Mouse (Mus musculus): ENCODE data around the gene Rgs6. TPM values are rescaled to one million over a fixed set of nuclear protein-coding genes. Genes with fewer than 3 reads are reported as not detected.

The Rgs6 gene
- total RNA-seq, 2 experiments from 2014 or later, result 85.6 to 95.8 TPM

- DNase-seq (ENCODE audit: extremely low spot score in 1 of 2, low spot score in 2 of 2), result no peak
- intact Hi-C loops (cut with DNase I), result no loop called here
Observed at GRCm38 (mm10) chr12:82920146-82920545, 332.1 kb downstream of the Rgs6 start.

DNA sequence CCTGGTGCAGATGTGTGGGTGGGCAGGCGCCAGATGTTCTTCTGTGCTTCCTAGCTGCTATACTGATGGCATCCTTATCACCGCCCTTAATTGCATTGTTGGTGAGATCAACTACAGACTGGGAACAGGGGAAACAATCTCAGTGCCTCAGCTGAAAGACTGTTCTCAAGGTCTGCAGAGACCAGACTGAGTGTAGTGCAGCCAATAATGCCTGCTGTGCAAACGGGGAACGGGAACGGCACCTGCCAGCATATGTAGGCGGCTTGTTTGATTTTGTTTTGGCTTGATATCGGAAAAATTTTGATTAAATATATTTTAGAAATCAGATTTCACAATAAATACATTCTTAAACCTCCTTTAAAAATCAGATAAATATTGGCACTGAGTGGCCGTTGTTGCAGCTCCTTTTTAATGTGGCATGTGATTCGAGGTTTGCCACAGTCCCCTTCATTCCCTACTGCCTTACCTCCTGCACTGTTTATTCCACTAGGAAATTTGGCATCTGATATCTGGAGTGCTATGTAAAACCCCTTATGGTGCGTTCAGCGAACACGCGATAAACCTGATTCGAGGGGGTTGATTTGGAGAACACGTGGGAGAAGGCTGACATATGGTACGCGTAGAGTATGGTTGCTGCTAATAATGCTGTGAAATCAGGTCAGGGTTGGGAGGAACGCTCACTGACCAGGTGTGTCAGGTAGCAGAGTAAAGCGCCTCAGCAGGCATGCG is 333.4 kb downstream of the Rgs6 start:
- intact Hi-C loops (cut with DNase I), result no loop called here
- no peak for DNase-seq (ENCODE audit: extremely low spot score in 1 of 2, low spot score in 2 of 2)

DNA sequence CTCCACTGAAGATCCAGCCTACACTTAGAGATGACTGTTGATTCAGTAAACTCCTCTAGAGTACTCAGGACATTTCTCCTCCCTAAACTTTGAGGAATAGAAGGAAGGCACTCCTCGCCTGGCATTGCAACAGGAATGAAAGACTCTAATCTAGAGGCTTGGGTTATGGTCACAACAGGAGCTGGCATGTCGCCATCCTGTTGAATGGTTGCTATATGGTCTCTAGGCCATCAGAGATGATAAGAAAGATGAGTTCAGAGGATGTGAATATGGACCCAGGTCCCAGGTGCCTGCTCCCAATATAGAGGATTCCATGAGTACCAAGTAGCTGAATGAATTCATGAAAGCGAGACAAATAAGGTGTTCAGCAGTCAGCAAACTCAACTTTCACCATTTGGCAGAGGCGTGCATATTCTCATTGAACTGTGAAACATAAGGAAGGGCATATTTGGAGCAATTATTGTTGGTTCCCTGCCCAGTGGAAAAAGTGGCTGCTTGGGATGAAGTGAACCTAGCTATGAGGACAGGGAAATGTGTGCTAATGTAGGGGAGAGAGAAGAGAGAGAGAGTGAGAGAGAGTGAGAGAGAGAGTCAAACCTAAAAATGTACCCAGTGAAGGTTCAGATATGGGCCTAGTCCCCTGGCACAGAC is 334.9 kb downstream of the Rgs6 start:
- DNase-seq (ENCODE audit: extremely low spot score in 1 of 2, low spot score in 2 of 2), result no peak
- intact Hi-C loops (cut with DNase I), result no loop called here

- intact Hi-C loops (cut with DNase I), result no loop called here
Observed at GRCm38 (mm10) chr12:82932706-82933461, 344.8 kb downstream of the Rgs6 start.

GRCm38 (mm10) chr12:82935121-82935762 is 347.1 kb downstream of the Rgs6 start:
- DNase-seq (ENCODE audit: extremely low spot score in 1 of 2, low spot score in 2 of 2), result no peak
- intact Hi-C loops (cut with DNase I), result no loop called here

More at GRCm38 (mm10) chr12:82932706-82933461, 344.8 kb downstream of the Rgs6 start:
- peak; percentile 28 to 59 for DNase-seq (ENCODE audit: extremely low spot score in 1 of 2, low spot score in 2 of 2)

GRCm38 (mm10) chr12:82935767-82936166 is 347.7 kb downstream of the Rgs6 start:
- no peak for DNase-seq (ENCODE audit: extremely low spot score in 1 of 2, low spot score in 2 of 2)
- intact Hi-C loops (cut with DNase I), result no loop called here

- intact Hi-C loops (cut with DNase I), result no loop called here
- no peak for DNase-seq (ENCODE audit: extremely low spot score in 1 of 2, low spot score in 2 of 2)
Observed at GRCm38 (mm10) chr12:82940461-82940860, 352.4 kb downstream of the Rgs6 start.

- DNase-seq (ENCODE audit: extremely low spot score in 1 of 2, low spot score in 2 of 2), result peak; percentile 73 to 82
- intact Hi-C loops (cut with DNase I), result loop anchor here (1.0 to 5.0 kb wide), 2 partner anchors 329 to 449 kb away; no protein-coding TSS in a partner anchor
Observed at GRCm38 (mm10) chr12:82946507-82946906, 358.4 kb downstream of the Rgs6 start.

- intact Hi-C loops (cut with DNase I), result no loop called here
Observed at GRCm38 (mm10) chr12:82961111-82961510, 373.0 kb downstream of the Rgs6 start.

GRCm38 (mm10) chr12:82961852-82962251 is 373.8 kb downstream of the Rgs6 start:
- no peak for DNase-seq (ENCODE audit: extremely low spot score in 1 of 2, low spot score in 2 of 2)
- intact Hi-C loops (cut with DNase I), result no loop called here

More at GRCm38 (mm10) chr12:82961111-82961510, 373.0 kb downstream of the Rgs6 start:
- DNase-seq (ENCODE audit: extremely low spot score in 1 of 2, low spot score in 2 of 2), result no peak

GRCm38 (mm10) chr12:82970521-82971105 is 382.5 kb downstream of the Rgs6 start:
- intact Hi-C loops (cut with DNase I), result no loop called here
- peak in 1 of 2 experiments; percentile 29 for DNase-seq (ENCODE audit: extremely low spot score in 1 of 2, low spot score in 2 of 2)

GRCm38 (mm10) chr12:82971176-82971575 is 383.1 kb downstream of the Rgs6 start:
- peak in 1 of 2 experiments; percentile 42 for DNase-seq (ENCODE audit: extremely low spot score in 1 of 2, low spot score in 2 of 2)
- intact Hi-C loops (cut with DNase I), result no loop called here

DNA sequence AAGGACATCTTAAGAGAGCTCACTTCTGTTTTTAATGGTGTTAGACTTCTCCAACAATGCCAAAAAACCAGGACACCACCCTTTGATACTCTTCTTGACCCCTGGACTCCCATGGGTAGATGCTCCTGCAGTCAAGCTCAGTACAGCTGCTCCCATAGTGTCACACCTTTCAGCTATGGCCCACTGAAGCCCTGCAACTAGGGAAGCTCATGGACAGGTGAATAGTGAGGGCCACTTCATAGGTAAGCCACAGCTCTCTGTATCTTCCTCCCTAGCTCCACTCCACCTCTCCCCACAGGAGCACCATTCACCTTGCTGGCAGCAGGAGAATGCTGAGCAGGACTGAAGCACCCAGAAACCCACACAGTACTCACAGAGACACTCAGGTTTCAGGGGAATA is 384.6 kb downstream of the Rgs6 start:
- intact Hi-C loops (cut with DNase I), result no loop called here
- DNase-seq (ENCODE audit: extremely low spot score in 1 of 2, low spot score in 2 of 2), result no peak

- DNase-seq (ENCODE audit: extremely low spot score in 1 of 2, low spot score in 2 of 2), result no peak
- intact Hi-C loops (cut with DNase I), result no loop called here
Observed at GRCm38 (mm10) chr12:82973771-82974170, 385.7 kb downstream of the Rgs6 start.

GRCm38 (mm10) chr12:82978275-82978674 is 390.2 kb downstream of the Rgs6 start:
- no peak for DNase-seq (ENCODE audit: extremely low spot score in 1 of 2, low spot score in 2 of 2)
- intact Hi-C loops (cut with DNase I), result no loop called here

GRCm38 (mm10) chr12:82982716-82983115 is 394.6 kb downstream of the Rgs6 start:
- DNase-seq (ENCODE audit: extremely low spot score in 1 of 2, low spot score in 2 of 2), result no peak
- intact Hi-C loops (cut with DNase I), result no loop called here

DNA sequence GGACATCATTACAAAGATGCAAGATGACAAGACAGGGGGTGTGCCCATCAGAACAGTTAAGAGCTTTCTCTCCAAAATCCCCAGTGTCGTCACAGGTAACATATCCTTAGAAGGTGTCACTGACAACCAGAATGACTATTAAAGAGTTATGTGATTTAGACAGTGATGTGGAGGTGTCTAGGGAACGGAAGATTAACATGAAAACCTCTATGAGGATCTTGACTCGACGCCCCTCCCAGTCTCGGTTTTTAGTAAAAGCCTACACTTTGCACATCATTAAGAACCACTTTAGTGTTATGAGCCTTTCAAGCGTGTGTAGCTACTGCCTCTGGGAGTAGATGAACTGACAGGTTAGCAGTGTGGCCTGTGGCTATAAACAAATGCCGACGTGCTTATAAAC is 397.2 kb downstream of the Rgs6 start:
- intact Hi-C loops (cut with DNase I), result no loop called here
- DNase-seq (ENCODE audit: extremely low spot score in 1 of 2, low spot score in 2 of 2), result no peak

- intact Hi-C loops (cut with DNase I), result no loop called here
Observed at GRCm38 (mm10) chr12:82987661-82988060, 399.6 kb downstream of the Rgs6 start.

GRCm38 (mm10) chr12:82993905-82994304 is 405.8 kb downstream of the Rgs6 start:
- intact Hi-C loops (cut with DNase I), result no loop called here
- DNase-seq (ENCODE audit: extremely low spot score in 1 of 2, low spot score in 2 of 2), result no peak

More at GRCm38 (mm10) chr12:82987661-82988060, 399.6 kb downstream of the Rgs6 start:
- DNase-seq (ENCODE audit: extremely low spot score in 1 of 2, low spot score in 2 of 2), result no peak
